Mouse (Mus musculus): ENCODE results near the gene Nrcam.

GRCm38 (mm10) chr12:44602269-44602957, 273.7 kb downstream of the Nrcam start:
- TF ChIP-seq CTCF (conservative IDR thresholded peaks at IDR 0.05 in 1 of 2, IDR thresholded peaks at IDR 0.05 in 1 of 2; ENCODE audit: low read depth in 2 of 2, low read length in 2 of 2) = no peak
- no peak for TF ChIP-seq E2F4 (IDR thresholded peaks at IDR 0.05; ENCODE audit: insufficient replicate concordance, low read depth, low read length)
- TF ChIP-seq MAFK (IDR thresholded peaks at IDR 0.05; ENCODE audit: insufficient replicate concordance, low read length) = no peak
- no peak for TF ChIP-seq RCOR1 (conservative IDR thresholded peaks at IDR 0.05; ENCODE audit: low read depth, low read length)
- TF ChIP-seq USF1 (IDR thresholded peaks at IDR 0.05; ENCODE audit: low read depth, low read length) = no peak
- TF ChIP-seq NELFE (IDR thresholded peaks at IDR 0.05; ENCODE audit: low read depth, low read length) = no peak
- TF ChIP-seq POLR2A (IDR thresholded peaks at IDR 0.05; ENCODE audit: low read depth, low read length) = no peak
- TF ChIP-seq MYC (IDR thresholded peaks at IDR 0.05; ENCODE audit: low read depth, low read length) = no peak
